Comparison of ENCODE assay signal across 16 mouse cellular contexts in genomic region chr4:114728235-114729000, GRCm38 (mm10).
DNase-seq lines count a peak whose midpoint lies in the region; ATAC-seq lines count a peak whose summit lies in the region.
"Had no signal": no experiment of that assay in that cellular context is flagged by ENCODE, and none has a peak within 500 bp of the region (broad histone marks: within the 10 kb centered on the region; RNA-seq: fewer than 3 reads in every experiment).

No protein-coding gene starts in this region.

- H3K27me3 ChIP-seq in forebrain, embryonic 14.5 days (replicated peaks; ENCODE audit: control insufficient read depth, insufficient read depth, low read length), result no peaks in the 10 kb centered on the region
- H3K27me3 ChIP-seq in hindbrain, embryonic 16.5 days (replicated peaks; ENCODE audit: control insufficient read depth, insufficient read depth, low read length), result no peaks in the 10 kb centered on the region
- H3K27me3 ChIP-seq in neural tube, embryonic 12.5 days (replicated peaks), result no peaks in the 10 kb centered on the region
- H3K27me3 ChIP-seq: liver, embryonic 12.5 days; neural tube, embryonic 13.5 days had no signal

- H3K27ac ChIP-seq in forebrain, embryonic 14.5 days (ENCODE audit: low read depth, low read length), result no peak overlapping the region
- H3K27ac ChIP-seq in hindbrain, embryonic 16.5 days (ENCODE audit: low read depth, low read length), result no peak overlapping the region
- H3K27ac ChIP-seq in neural tube, embryonic 12.5 days, result no peak overlapping the region
- H3K27ac ChIP-seq: heart, embryonic 15.5 days; kidney, embryonic 15.5 days; liver, embryonic 12.5 days; neural tube, embryonic 13.5 days had no signal

- no peak overlapping the region for H3K4me2 ChIP-seq in forebrain, embryonic 14.5 days (ENCODE audit: low read length)
- no peak overlapping the region for H3K4me2 ChIP-seq in hindbrain, embryonic 16.5 days (ENCODE audit: low read length)
- no peak overlapping the region for H3K4me2 ChIP-seq in neural tube, embryonic 12.5 days (replicated peaks)
- H3K4me2 ChIP-seq: heart, embryonic 15.5 days; kidney, embryonic 15.5 days; liver, embryonic 12.5 days; neural tube, embryonic 13.5 days had no signal

- peak; percentile 23 for DNase-seq in embryo, embryonic 10 days (ENCODE audit: low spot score)
- no peak for DNase-seq in embryo, embryonic 9.5 days (ENCODE audit: extremely low spot score)
- peak; percentile 71 for DNase-seq in forebrain, embryonic 14.5 days (ENCODE audit: low spot score)
- DNase-seq in layer of hippocampus, adult 11-12 months (ENCODE audit: low spot score), result no peak
- no peak for DNase-seq in layer of hippocampus, adult 8-10 months (ENCODE audit: low spot score in 2 of 2)
- no peak for DNase-seq in thymus, postnatal 36 days
- DNase-seq: gastrocnemius, postnatal 10 days; layer of hippocampus, adult 9-11 months had no signal

- H3K4me1 ChIP-seq in forebrain, embryonic 14.5 days (ENCODE audit: control insufficient read depth, insufficient read depth, low read length), result peaks cover 5% of the 10 kb centered on the region
- H3K4me1 ChIP-seq in hindbrain, embryonic 16.5 days (ENCODE audit: control insufficient read depth, insufficient read depth, low read depth, low read length), result no peaks in the 10 kb centered on the region
- H3K4me1 ChIP-seq in neural tube, embryonic 12.5 days, result peaks cover 2% of the 10 kb centered on the region; the same call in 1 of the 2 replicates
- H3K4me1 ChIP-seq: heart, embryonic 15.5 days; kidney, embryonic 15.5 days; liver, embryonic 12.5 days; megakaryocyte, embryonic 14.5 days had no signal

- H3K9ac ChIP-seq in forebrain, embryonic 14.5 days (ENCODE audit: low read length), result no peak overlapping the region
- H3K9ac ChIP-seq in hindbrain, embryonic 16.5 days (ENCODE audit: low read depth, low read length), result no peak overlapping the region
- H3K9ac ChIP-seq in neural tube, embryonic 12.5 days, result no peak overlapping the region
- H3K9ac ChIP-seq: heart, embryonic 15.5 days; kidney, embryonic 15.5 days; liver, embryonic 12.5 days; neural tube, embryonic 13.5 days had no signal

- 40% methylated on average over 11 of the region's 11 CpGs for WGBS in forebrain, embryonic 14.5 days
- 56% methylated on average over 11 of the region's 11 CpGs for WGBS in hindbrain, embryonic 16.5 days
- WGBS in neural tube, embryonic 12.5 days, result 46% methylated on average over 11 of the region's 11 CpGs

- H3K9me3 ChIP-seq in forebrain, embryonic 14.5 days (replicated peaks; ENCODE audit: control insufficient read depth, low read length), result no peaks in the 10 kb centered on the region
- H3K9me3 ChIP-seq in hindbrain, embryonic 16.5 days (ENCODE audit: control insufficient read depth, low read length), result no peaks in the 10 kb centered on the region
- no peaks in the 10 kb centered on the region for H3K9me3 ChIP-seq in neural tube, embryonic 12.5 days
- H3K9me3 ChIP-seq: heart, embryonic 15.5 days; kidney, embryonic 15.5 days; liver, embryonic 12.5 days; megakaryocyte, embryonic 14.5 days; neural tube, embryonic 13.5 days had no signal

- H3K4me3 ChIP-seq in forebrain, embryonic 14.5 days (ENCODE audit: low read depth, low read length), result no peak overlapping the region
- H3K4me3 ChIP-seq in hindbrain, embryonic 16.5 days (ENCODE audit: low read length), result no peak overlapping the region
- H3K4me3 ChIP-seq in neural tube, embryonic 12.5 days, result no peak overlapping the region
- H3K4me3 ChIP-seq: erythroblast, embryonic 14.5 days; heart, embryonic 15.5 days; kidney, embryonic 15.5 days; liver, embryonic 12.5 days; megakaryocyte, embryonic 14.5 days; neural tube, embryonic 13.5 days had no signal

- no peaks in the 10 kb centered on the region for H3K36me3 ChIP-seq in forebrain, embryonic 14.5 days (ENCODE audit: control insufficient read depth, insufficient read depth, low read length)
- H3K36me3 ChIP-seq in hindbrain, embryonic 16.5 days (ENCODE audit: control insufficient read depth, insufficient read depth, low read length), result no peaks in the 10 kb centered on the region
- H3K36me3 ChIP-seq in neural tube, embryonic 12.5 days, result no peaks in the 10 kb centered on the region
- H3K36me3 ChIP-seq: heart, embryonic 15.5 days; kidney, embryonic 15.5 days; liver, embryonic 12.5 days; neural tube, embryonic 13.5 days had no signal

- ATAC-seq in forebrain, embryonic 14.5 days, result peak; percentile 91
- ATAC-seq in hindbrain, embryonic 16.5 days, result peak; percentile 77
- peak; percentile 25; the same call in 1 of the 2 replicates for ATAC-seq in neural tube, embryonic 12.5 days (ENCODE audit: low FRiP score, low read depth)
- ATAC-seq: liver, embryonic 12.5 days had no signal

Comparison
In these comparisons a context has a peak if more than half of its experiments do, and no peak if none do; other contexts are left out.
1. DNase-seq: peak in embryo, embryonic 10 days (single experiment) and forebrain, embryonic 14.5 days (single experiment); none in embryo, embryonic 9.5 days (single experiment), layer of hippocampus, adult 11-12 months (single experiment), layer of hippocampus, adult 8-10 months (0 of 2) and thymus, postnatal 36 days (0 of 2).
2. ATAC-seq: peak in every context shown above with its lines; median percentile 91 in forebrain, embryonic 14.5 days; 77 in hindbrain, embryonic 16.5 days; 25 in neural tube, embryonic 12.5 days.